Mouse (Mus musculus): ENCODE measurements at regions not wholly inside any gene's neighbourhood (a gene's known extent, or its start where the extent isn't known, plus 50 kb on each side); places are given as distances from the start of the nearest gene placed in this dataset.
A peak's percentile ranks its signal among the peaks of the same experiment; 100 is the strongest.

DNA sequence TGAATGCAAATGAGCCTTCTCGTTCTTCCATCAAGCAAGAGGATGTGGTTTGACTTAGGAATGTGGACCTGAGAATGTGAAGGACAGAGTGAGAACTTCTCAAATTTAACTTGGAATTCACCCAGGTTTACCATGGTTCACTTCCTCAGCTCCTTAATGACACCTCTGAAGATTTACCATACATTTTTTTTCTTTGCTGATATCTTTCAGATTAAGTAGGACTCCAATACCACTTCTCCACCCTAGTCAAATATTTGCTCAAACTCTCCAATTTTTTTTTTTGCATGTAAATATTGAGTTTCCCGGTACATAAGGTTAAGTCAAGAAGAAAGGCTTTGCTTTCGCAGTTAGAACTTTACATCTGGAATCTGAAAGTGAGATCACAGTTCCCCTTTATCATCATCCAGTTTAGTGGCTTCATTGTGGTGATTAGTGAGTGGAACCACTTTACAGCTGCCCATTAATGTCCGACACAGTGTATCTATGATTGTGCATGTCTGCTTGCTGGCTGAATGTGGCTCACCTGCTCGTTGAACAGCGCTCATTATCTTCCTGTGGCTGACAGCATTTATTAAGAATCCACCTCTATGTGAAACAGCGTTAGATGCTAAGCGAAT is 446.0 kb upstream of the Adam34 start:
- peak; percentile 59 for DNase-seq (ENCODE audit: low spot score)

GRCm38 (mm10) chr8:44165115-44165514 is 455.3 kb upstream of the Adam34 start:
- DNase-seq (ENCODE audit: low spot score): no peak

DNA sequence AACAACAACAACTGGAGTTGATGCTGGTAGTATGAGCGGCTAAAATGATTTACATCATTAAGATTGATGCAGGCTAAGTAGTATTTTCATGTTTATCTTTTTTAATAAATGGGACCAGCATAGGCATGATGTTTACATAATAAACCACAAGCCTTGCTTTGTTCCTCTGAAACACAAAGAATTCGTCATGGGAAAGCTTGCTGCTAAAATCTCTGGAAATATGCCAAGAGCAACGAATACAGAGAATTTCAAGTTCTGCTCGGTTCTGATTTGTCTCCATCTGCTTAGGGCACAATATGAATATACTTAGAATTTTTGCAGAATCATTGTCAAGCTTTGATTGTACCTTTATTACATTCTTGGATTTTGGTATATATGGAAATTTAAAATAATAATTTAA is 467.2 kb upstream of the Adam34 start:
- no peak for DNase-seq (ENCODE audit: low spot score)

DNA sequence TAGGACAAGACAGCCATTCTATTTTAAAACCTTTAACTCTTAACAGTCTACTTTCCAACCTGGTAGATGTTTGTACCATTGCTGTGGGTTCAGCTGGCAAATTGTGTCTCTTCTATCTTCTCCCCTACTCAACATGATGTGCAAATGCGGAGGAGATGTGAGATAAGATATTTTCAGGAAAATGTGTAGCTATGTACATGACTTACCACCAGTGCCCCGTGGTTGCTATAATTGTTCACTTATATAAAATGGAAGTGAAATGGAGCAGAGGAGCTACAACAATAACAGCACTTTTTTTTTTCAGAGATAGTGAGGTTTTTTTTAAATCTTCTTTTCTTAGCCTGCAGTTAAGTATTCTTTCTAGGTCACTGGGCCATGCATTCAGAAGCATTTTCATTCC is 492.4 kb upstream of the Adam34 start:
- no peak for DNase-seq (ENCODE audit: low spot score)

GRCm38 (mm10) chr8:44206391-44207170 is 496.7 kb upstream of the Adam34 start:
- no peak for DNase-seq (ENCODE audit: low spot score)

GRCm38 (mm10) chr8:44222346-44222745 is 512.5 kb upstream of the Adam34 start:
- no peak for DNase-seq (ENCODE audit: low spot score)

DNA sequence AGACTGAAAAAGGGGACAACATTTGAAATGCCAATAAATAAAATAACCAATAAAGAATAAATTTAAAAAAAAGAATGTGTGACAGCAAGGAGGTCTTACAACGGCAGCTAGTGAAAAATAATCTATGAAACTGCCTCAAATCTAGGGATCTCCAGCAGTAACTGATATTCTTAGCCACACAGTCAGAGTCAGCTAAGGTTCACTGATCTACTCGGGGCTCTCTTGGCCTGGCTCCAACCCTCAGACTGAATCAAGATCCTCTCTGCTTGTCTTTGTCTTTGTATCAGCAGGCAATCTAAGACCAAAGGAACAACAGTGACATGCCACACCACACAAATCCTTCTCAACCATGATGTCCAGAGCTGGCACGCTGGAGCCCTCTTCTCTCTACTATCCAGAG is 542.5 kb upstream of the Adam34 start:
- no peak for DNase-seq (ENCODE audit: low spot score)

GRCm38 (mm10) chr8:44257051-44257450 is 547.2 kb upstream of the Adam34 start:
- no peak for DNase-seq (ENCODE audit: low spot score)

- DNase-seq (ENCODE audit: low spot score): peak; percentile 3
Observed at GRCm38 (mm10) chr8:44261039-44261438, 551.2 kb upstream of the Adam34 start.

DNA sequence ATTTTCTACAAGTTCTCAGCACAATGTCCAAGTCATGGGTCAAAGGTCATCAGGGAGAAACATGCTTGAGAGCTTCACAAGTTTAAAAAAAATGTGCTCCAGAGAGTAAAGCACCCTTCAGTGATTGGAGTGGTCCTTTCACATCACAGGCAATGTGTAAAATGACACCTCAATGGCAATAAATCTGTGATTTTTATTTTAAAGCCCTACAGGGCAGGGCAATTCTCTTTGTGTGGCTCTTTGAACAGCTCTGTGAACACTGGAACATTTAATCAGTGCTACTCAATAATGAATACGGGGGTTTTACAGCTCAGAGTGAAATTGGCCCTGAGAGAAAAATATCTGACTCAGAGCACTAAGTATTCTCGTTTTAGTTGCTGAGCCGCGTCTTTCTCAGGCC is 563.5 kb upstream of the Adam34 start:
- DNase-seq (ENCODE audit: low spot score): peak; percentile 21

DNA sequence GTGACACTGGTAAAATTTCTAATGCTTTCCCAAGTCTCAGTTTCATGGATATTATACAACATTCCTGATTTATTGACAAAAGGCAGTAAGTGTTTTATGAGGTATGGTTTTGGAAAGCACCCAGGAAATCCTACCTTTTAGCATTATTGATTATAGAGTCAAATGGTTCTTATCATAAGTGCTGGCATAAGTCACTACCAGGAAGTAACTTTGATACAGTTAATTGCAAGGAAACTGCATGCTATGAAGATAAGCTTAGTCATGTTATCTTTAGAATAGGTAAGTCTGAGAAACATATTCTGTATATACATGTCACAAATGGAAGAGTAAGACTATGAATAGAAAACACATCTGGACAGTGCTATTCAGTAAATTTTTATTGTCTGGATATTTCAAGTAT is 608.4 kb upstream of the Adam34 start:
- no peak for DNase-seq (ENCODE audit: low spot score)

DNA sequence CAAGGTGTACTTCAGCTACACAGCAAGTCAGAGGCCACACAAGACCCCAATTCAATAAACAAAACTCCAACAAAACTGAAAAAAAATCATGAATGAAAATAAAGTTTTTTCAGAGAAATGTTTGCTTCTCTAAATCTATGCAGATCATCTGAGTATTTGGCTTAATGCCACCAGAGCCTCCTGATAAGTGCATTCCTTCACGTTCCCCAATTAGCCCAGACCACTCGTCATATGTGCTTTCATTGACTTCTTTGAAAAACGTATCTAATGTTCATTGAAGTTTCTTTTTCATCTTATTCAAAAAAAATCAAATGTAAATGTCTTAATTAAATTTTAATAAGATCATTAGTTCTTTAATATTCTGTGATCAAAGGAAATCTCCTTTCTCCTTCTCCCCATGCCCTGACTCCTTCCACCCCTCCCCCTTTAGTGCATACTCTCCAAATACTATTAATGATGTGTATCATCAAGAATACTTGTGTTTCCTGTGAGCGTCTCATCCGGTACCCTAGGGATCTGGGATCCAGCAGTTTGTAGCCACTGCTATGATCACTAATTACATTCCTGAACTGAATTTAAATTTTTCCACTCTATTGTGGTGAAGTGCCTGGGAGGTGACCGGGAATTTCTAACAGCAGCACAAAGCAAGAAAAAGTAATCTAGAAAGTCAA is 600.8 kb upstream of the Fat1 start:
- DNase-seq (ENCODE audit: low spot score): no peak

DNA sequence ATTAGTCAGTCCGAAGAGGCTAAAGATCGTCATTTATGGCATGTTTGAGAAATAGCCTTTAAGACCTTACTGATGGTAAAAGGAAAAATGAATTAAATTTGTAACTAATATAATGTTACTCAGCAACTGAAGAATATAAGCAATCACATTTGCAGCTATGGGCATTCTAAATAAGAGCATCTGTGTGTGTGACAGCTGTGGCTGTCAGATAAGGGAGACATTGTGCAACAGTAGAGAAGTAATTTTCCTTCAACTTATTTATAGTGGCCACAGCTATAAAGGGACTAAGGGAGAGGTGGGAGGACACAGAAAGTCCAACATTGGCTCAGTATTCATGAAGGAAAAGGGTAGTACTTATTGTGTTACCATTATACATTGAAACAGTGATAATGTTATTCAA is 591.8 kb upstream of the Fat1 start:
- DNase-seq (ENCODE audit: low spot score): no peak

GRCm38 (mm10) chr8:44343924-44344323 is 591.3 kb upstream of the Fat1 start:
- DNase-seq (ENCODE audit: low spot score): no peak

DNA sequence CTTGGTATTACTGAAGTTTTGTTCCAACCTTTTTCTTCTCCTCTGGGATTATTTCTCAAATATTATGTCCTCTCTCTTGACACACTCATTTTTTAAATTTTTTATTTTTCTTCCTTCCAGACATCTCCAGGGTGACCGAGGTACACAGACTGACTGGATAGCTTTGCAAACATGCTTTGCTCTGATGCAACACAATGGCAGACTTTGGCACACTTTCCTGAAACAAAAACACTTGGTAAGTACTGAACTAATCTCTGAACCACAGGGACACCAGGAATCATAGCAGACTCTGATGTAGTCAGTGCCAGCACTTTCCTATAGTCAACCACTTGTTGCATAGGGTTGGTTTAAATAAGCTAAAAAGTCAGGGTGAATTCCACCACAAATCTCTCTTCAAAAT is 587.8 kb upstream of the Fat1 start:
- DNase-seq (ENCODE audit: low spot score): peak; percentile 66

DNA sequence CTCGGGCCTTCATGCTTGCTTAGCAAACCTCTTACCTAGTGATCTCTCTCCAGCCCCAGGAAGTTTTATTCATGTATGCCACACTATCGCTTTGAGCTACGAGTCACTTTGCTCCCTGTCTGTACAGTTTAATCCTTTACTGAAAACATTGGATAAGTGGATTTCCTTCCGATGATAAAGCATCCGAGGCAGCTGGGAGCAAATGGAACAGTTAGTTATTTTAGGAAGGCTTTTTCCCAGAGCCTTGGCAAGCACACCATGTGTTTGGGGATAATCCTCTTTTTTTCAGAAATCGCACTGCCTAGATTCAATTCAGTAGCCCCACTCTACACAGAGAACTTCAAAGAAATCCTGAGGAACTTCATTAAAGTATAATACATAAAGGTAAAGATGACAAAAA is 561.3 kb upstream of the Fat1 start:
- no peak for DNase-seq (ENCODE audit: low spot score)

GRCm38 (mm10) chr8:44377731-44378130 is 557.5 kb upstream of the Fat1 start:
- DNase-seq (ENCODE audit: low spot score): no peak

- no peak for DNase-seq (ENCODE audit: low spot score)
Observed at GRCm38 (mm10) chr8:44408462-44408861, 526.8 kb upstream of the Fat1 start.

DNA sequence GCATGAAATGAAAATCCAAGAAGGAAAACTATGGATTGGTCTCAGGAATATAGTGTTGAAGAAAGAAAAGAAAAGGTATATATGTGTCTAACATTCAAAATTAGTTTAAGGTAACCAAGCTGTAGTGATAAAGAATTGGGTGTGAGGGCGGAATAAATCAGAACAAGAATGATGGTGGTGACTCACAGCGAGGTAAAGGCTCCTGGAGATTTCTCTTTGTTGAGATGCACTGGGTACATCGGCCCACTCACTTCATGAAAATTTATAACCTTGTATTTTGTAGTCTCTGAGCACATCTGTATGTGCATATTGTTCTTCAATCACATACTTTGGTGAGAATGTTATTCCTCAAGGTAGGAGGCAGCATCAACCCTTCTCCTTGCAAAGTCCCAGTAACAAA is 525.0 kb upstream of the Fat1 start:
- no peak for DNase-seq (ENCODE audit: low spot score)

- no peak for DNase-seq (ENCODE audit: low spot score)
Observed at GRCm38 (mm10) chr8:44418003-44418402, 517.2 kb upstream of the Fat1 start.

- DNase-seq (ENCODE audit: low spot score): no peak
Observed at GRCm38 (mm10) chr8:44455433-44455832, 479.8 kb upstream of the Fat1 start.

GRCm38 (mm10) chr8:44456336-44456735 is 478.9 kb upstream of the Fat1 start:
- DNase-seq (ENCODE audit: low spot score): peak; percentile 16

- no peak for DNase-seq (ENCODE audit: low spot score)
Observed at GRCm38 (mm10) chr8:44466409-44467078, 468.7 kb upstream of the Fat1 start.
